Mouse (Mus musculus) heart, adult 2 months (tissue): ENCODE measurements around the gene Socs7. TPM values are rescaled to one million over a fixed set of nuclear protein-coding genes. Genes with fewer than 3 reads are reported as not detected.
A peak's percentile ranks its signal among the peaks of the same experiment; 100 is the strongest.

Experiments
- DNase-seq, 2 experiments: peaks; one replicate each; pipeline ENCODE4 v3.0.0; 2021
- H3K27ac ChIP-seq: fragments of 200-600 bp; 2 replicates; pipeline ENCODE4 v1.8.1; 2022
- H3K27me3 ChIP-seq: fragments of 200-500 bp; 2 replicates; pipeline ENCODE4 v1.6.1; 2012; ENCODE audit warnings: mild to moderate bottlenecking, low read length, inconsistent platforms, mixed read lengths; ENCODE audit not compliant: control insufficient read depth, insufficient read depth
- H3K36me3 ChIP-seq: fragments of 200-500 bp; 2 replicates; pipeline ENCODE4 v1.6.1; 2012; ENCODE audit warnings: low read length, inconsistent platforms; ENCODE audit not compliant: control insufficient read depth, insufficient read depth
- H3K4me1 ChIP-seq: fragments of 200-500 bp; 2 replicates; pipeline ENCODE4 v1.6.1; 2011; ENCODE audit warnings: low read length; ENCODE audit not compliant: control insufficient read depth, insufficient read depth
- H3K4me3 ChIP-seq: fragments of 200-600 bp; 2 replicates; pipeline ENCODE4 v1.8.1; 2022
- H3K79me2 ChIP-seq: fragments of 200-500 bp; replicated peaks from 2 replicates; pipeline ENCODE4 v1.6.1; 2012; ENCODE audit warnings: mild to moderate bottlenecking, inconsistent platforms, low read length, moderate library complexity, mixed read lengths; ENCODE audit not compliant: control insufficient read depth, insufficient read depth
- H3K9ac ChIP-seq: fragments of 200-500 bp; 2 replicates; pipeline ENCODE4 v1.6.1; 2012; ENCODE audit warnings: low read depth, mild to moderate bottlenecking, control low read depth, inconsistent platforms, low read length, mixed read lengths
- CTCF ChIP-seq: fragments of 200-600 bp; IDR thresholded peaks from 2 replicates; pipeline ENCODE4 v1.8.1; 2022; ENCODE audit warnings: antibody characterized with exemption, mild to moderate bottlenecking, moderate library complexity
- EP300 ChIP-seq: fragments of 200-500 bp; IDR thresholded peaks from 2 replicates; pipeline ENCODE4 v1.6.1; 2011; ENCODE audit warnings: low read depth, low read length, control low read depth; ENCODE audit not compliant: insufficient read depth
- POLR2A ChIP-seq: fragments of 200-500 bp; IDR thresholded peaks from 2 replicates; pipeline ENCODE4 v1.6.1; 2011; ENCODE audit warnings: mild to moderate bottlenecking, low read depth, low read length, control low read depth; ENCODE audit not compliant: insufficient read depth
- WGBS: fragments of 180-500 bp; shearing (Covaris S2); methylation state at CpG from one replicate; pipeline ENCODE4 v1.1.7; 2018; 5-methylcytosine and 5-hydroxymethylcytosine counted together
- intact Hi-C: fragments of 180-260 bp; cut with DNase I; formaldehyde crosslinking; loops from one replicate; pipeline ENCODE4 v1.15.1; 2025
- polyA plus RNA-seq: library from polyadenylated mRNA; depleted of rRNA; stranded (reverse); fragments of >200 nt; gene quantifications from 2 replicates; pipeline ENCODE4 v1.2.3, GENCODE M21; 2012
- total RNA-seq, 2 experiments: library from RNA; stranded (reverse); gene quantifications; 2 replicates each; pipeline ENCODE4 v1.2.3; 2021

Gene Socs7
- total and polyA plus RNA-seq, 3 experiments: 8.9 to 22.8 (median 21.4) TPM

- no peak for DNase-seq
- WGBS: 74% methylated on average over 9 of the region's 9 CpGs
These were observed 16.0 kb upstream of the Socs7 start for GRCm38 (mm10) chr11:97346383-97346782.

GRCm38 (mm10) chr11:97347291-97347690 lies 15.1 kb upstream of the Socs7 start:
- Histone ChIP-seq H3K27ac (no peak overlapping the region), H3K36me3 (no peaks in the 10 kb centered on the region), H3K4me3 (no peak overlapping the region), H3K4me1 (peaks cover 1% of the 10 kb centered on the region; the same call in 1 of the 2 replicates), H3K9ac (no peak overlapping the region), H3K27me3 (no peaks in the 10 kb centered on the region), H3K79me2 (no peaks in the 10 kb centered on the region)
- TF ChIP-seq POLR2A: no peak
- TF ChIP-seq CTCF: no peak
- no peak for TF ChIP-seq EP300
- DNase-seq: no peak
- WGBS: 77% methylated on average over 9 of the region's 9 CpGs
- intact Hi-C loops: no loop called here

More at GRCm38 (mm10) chr11:97346383-97346782, 16.0 kb upstream of the Socs7 start:
- Histone ChIP-seq H3K79me2 (no peaks in the 10 kb centered on the region), H3K27me3 (no peaks in the 10 kb centered on the region), H3K4me1 (peaks cover 1% of the 10 kb centered on the region; the same call in 1 of the 2 replicates), H3K4me3 (no peak overlapping the region), H3K9ac (no peak overlapping the region), H3K27ac (no peak overlapping the region), H3K36me3 (no peaks in the 10 kb centered on the region)
- TF ChIP-seq POLR2A (no peak), CTCF (no peak), EP300 (no peak)
- intact Hi-C loops: no loop called here

DNA sequence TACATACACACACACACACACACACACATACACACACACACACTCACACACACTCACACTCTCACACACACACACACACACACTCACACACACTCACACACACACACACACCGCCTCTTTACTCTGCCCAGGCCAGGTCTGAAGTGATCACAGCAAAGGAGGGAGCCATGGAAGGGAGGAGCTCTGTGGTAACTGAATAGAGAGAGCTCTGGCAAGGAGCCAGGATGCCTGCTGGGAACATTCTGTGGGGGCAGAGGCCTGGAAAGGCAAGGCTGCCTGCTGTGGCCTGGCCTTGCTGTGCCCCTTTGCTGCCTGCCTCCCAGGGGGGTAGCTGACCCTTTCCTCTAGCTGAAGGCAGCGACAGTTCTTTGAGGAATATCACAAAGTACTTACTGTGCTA lies 12.3 kb upstream of the Socs7 start:
- Histone ChIP-seq H3K36me3 (no peaks in the 10 kb centered on the region), H3K9ac (no peak overlapping the region), H3K4me1 (peaks cover 1% of the 10 kb centered on the region; the same call in 1 of the 2 replicates), H3K27me3 (no peaks in the 10 kb centered on the region), H3K4me3 (no peak overlapping the region), H3K27ac (no peak overlapping the region), H3K79me2 (no peaks in the 10 kb centered on the region)
- TF ChIP-seq CTCF (no peak), POLR2A (no peak), EP300 (no peak)
- DNase-seq: peak; percentile 41 to 49
- intact Hi-C loops: no loop called here
- 31% methylated on average over 2 of the region's 2 CpGs for WGBS

- intact Hi-C loops: no loop called here
- WGBS: 82% methylated on average over 3 of the region's 3 CpGs
- no peaks in the 10 kb centered on the region for H3K36me3 ChIP-seq
- H3K79me2 ChIP-seq: no peaks in the 10 kb centered on the region
- no peak within 1 kb of the TSS for H3K9ac ChIP-seq
- no peak for TF ChIP-seq POLR2A
- TF ChIP-seq EP300: no peak
- no peak for TF ChIP-seq CTCF
- no peaks in the 10 kb centered on the region for H3K27me3 ChIP-seq
- H3K4me3 ChIP-seq: no peak within 1 kb of the TSS
- DNase-seq: no peak
- no peak within 1 kb of the TSS for H3K27ac ChIP-seq
- peaks cover 1% of the 10 kb centered on the region; the same call in 1 of the 2 replicates for H3K4me1 ChIP-seq
These were observed 10.2 kb upstream of the Socs7 start, which contains the start of gene Gpr179 for GRCm38 (mm10) chr11:97352027-97352684. Gene Gpr179, minus strand, starts transcription at chr11:97352077.

DNA sequence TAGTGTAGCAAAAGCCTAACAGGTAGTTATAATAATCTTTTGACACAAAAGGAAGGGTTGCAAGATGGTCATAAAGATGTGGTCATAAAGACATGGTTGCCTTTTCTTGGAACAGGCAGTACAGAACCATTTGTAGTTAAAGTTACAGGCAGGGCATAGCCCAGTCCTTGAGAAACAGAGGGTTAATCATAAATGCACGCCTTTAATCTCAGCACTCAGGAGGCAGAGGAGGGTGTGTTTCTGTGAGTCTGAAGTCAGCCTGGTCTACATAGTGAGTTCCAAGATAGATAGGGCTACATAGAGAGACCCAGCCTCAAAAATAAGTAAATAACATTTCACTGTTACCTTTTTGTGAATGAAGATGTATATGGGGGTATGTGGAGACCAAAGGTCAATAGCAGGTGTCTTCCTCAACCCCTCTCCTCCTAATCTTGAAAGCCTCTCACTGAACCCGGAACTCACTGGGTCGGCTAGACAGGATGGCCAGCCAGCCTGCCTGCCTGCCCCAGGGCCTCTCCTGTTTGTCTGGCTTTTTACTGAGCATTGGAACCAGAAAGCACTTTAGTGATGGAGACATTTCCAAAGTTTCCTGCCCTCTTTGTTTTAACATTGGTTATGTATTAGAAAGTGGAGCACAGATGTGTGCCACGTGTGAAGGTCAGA lies 9.3 kb upstream of the Socs7 start:
- H3K79me2 ChIP-seq: no peaks in the 10 kb centered on the region
- TF ChIP-seq EP300 (no peak), CTCF (no peak), POLR2A (no peak)
- 58% methylated on average over 4 of the region's 4 CpGs for WGBS
- intact Hi-C loops: no loop called here
- peaks cover 1% of the 10 kb centered on the region; the same call in 1 of the 2 replicates for H3K4me1 ChIP-seq
- H3K9ac ChIP-seq: no peak overlapping the region
- no peaks in the 10 kb centered on the region for H3K27me3 ChIP-seq
- no peak for DNase-seq
- H3K4me3 ChIP-seq: no peak overlapping the region
- no peaks in the 10 kb centered on the region for H3K36me3 ChIP-seq
- no peak overlapping the region for H3K27ac ChIP-seq

DNA sequence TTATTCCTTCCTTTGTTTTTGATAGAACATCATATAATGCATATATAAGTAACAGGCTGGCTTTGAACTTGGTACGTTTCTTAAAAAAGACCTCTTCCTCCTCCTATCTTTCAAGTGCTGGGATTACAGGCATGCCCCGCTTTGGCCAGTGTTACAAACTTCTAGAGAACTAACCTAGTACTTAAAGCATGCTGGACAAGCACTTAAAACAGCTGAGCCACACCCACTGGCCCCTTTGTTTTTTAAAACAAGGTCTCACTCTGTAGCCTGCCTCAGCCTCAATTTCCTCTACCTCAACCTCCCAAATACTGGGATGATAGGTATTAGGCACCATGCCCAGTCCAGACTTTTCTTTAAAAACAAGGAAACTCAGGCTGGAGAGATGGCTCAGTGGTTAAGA lies 7.7 kb upstream of the Socs7 start:
- no peak for DNase-seq
- intact Hi-C loops: no loop called here
- TF ChIP-seq POLR2A (no peak), CTCF (no peak), EP300 (no peak)
- Histone ChIP-seq H3K79me2 (no peaks in the 10 kb centered on the region), H3K4me1 (peaks cover 1% of the 10 kb centered on the region; the same call in 1 of the 2 replicates), H3K36me3 (no peaks in the 10 kb centered on the region), H3K9ac (no peak overlapping the region), H3K4me3 (no peak overlapping the region), H3K27ac (no peak overlapping the region), H3K27me3 (no peaks in the 10 kb centered on the region)
- 72% methylated on average over 2 of the region's 2 CpGs for WGBS
